Mouse (Mus musculus): ENCODE results near the gene Gm44965.

GRCm38 (mm10) chr6:48552918-48553317 is 40.8 kb upstream of the Gm44965 start:
- no peak for TF ChIP-seq GATA1 (IDR thresholded peaks at IDR 0.05; ENCODE audit: low read length)
- no peak for TF ChIP-seq TAL1 (IDR thresholded peaks at IDR 0.05; ENCODE audit: low read length)

All from erythroblast, embryonic 14.5 days (primary cell).